Comparison of ENCODE assay signal across 8 mouse cellular contexts in the genomic region with DNA sequence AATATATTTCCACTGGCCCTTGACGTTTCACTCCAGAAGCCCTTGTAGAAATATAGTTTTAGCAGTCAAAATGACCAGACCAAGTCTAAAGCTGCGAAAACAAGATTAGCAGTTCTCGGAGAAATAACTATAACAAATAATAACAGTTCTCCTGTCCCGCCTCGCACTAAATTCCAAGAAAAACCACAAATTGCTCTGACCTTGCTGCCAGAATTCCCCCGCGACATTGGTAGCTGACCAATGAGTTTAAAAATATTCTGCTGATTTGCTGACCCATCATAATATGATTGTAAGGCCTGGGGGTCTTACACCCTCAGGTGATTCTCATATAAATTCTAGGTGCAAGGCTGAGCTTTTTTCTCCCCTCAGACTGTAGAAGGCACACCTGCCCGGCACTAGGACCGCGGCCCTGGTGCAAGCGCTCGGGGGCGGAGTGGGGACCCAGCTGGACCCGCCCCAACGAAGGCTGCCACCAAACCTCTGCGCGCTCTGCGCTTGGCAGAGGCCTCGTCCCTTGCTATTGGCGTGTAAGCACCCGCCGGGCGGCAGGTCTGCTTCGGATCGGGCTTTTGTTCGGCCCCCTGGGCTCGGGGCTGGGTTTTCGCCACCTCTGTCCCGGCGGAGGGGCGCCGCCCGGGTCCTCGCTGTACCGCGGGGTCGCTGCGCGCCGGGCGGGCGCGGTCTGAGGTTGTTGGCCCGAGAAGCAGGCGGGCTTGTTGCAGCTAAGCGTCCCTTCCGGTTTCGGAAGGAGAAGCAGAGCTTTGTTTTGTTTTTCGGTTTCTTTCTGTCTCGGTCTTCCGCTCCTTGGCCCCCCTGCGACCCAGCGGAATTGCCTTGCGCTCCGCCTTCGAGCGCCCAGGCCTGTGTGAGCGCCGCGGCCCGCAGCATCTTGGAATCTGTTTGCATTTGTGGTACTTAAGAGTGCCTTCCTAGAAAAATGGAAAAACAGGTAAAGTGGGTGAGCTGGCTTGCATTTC. TPM values are rescaled to one million over a fixed set of nuclear protein-coding genes. Genes with fewer than 3 reads are reported as not detected.
DNase-seq lines count a peak whose midpoint lies in the region; ATAC-seq and TF ChIP-seq lines count a peak whose summit lies in the region.

A gene (plus strand): TSS at position 459 of the 977 bp plus-strand sequence.

- no peaks in the 10 kb centered on the region for H3K27me3 ChIP-seq in forebrain, embryonic 15.5 days
- no peaks in the 10 kb centered on the region for H3K27me3 ChIP-seq in lung, embryonic 14.5 days (ENCODE audit: insufficient read depth, low read length)
- no peaks in the 10 kb centered on the region for H3K27me3 ChIP-seq in thymus, adult 2 months (ENCODE audit: control insufficient read depth, insufficient read depth, low read length)

- peak within 1 kb of the TSS; percentile 87 for H3K4me3 ChIP-seq in forebrain, embryonic 15.5 days
- H3K4me3 ChIP-seq in layer of hippocampus, adult 2 months: peak within 1 kb of the TSS; percentile 99
- H3K4me3 ChIP-seq in lung, embryonic 14.5 days (ENCODE audit: low read depth, low read length): peak within 1 kb of the TSS; percentile 75
- peak within 1 kb of the TSS; percentile 85 for H3K4me3 ChIP-seq in olfactory bulb, adult 2 months (ENCODE audit: insufficient read depth, low read depth, low read length)
- H3K4me3 ChIP-seq in thymus, adult 2 months (ENCODE audit: control insufficient read depth, insufficient read depth, low read length): peak within 1 kb of the TSS; percentile 93

- peak; percentile 88 for DNase-seq in ES-CJ7 (ENCODE audit: low read depth, low spot score)
- peak; percentile 88 for DNase-seq in cerebellum, adult 11 months
- DNase-seq in heart, postnatal 36 days: peak; percentile 89 to 95
- DNase-seq in layer of hippocampus, adult 2 months (ENCODE audit: low spot score in 2 of 2): peak; percentile 86 to 89
- peak; percentile 94 for DNase-seq in lung, embryonic 14.5 days
- DNase-seq in thymus, adult 2 months: peak; percentile 86

- no peak; the same call in 1 of the 2 replicates for TF ChIP-seq CTCF in layer of hippocampus, adult 2 months (conservative IDR thresholded peaks at IDR 0.05)
- no peak for TF ChIP-seq CTCF in lung, embryonic 14.5 days (IDR thresholded peaks at IDR 0.05; ENCODE audit: low read depth)
- TF ChIP-seq CTCF in olfactory bulb, adult 2 months (IDR thresholded peaks at IDR 0.05; ENCODE audit: insufficient read depth, low read depth, low read length): no peak
- TF ChIP-seq CTCF in thymus, adult 2 months (IDR thresholded peaks at IDR 0.05; ENCODE audit: borderline replicate concordance, control insufficient read depth, extremely low read depth, insufficient read depth, low read length, poor library complexity): peak; percentile 42; the same call in 1 of the 2 replicates

- intact Hi-C loops in heart, postnatal 36 days (cut with DNase I): loop anchor here (1.0 to 5.0 kb wide), 2 partner anchors 121 to 167 kb away; a partner anchor contains a TSS

- ATAC-seq in forebrain, embryonic 15.5 days (replicated peaks): peak; percentile 100
- ATAC-seq in lung, embryonic 14.5 days (ENCODE audit: insufficient read depth): peak; percentile 100

- peak; percentile 89 for TF ChIP-seq POLR2A in olfactory bulb, adult 2 months (IDR thresholded peaks at IDR 0.05; ENCODE audit: insufficient read depth, low read depth, low read length)
- peak; percentile 81 for TF ChIP-seq POLR2A in thymus, adult 2 months (IDR thresholded peaks at IDR 0.05; ENCODE audit: control insufficient read depth, extremely low read depth, insufficient read depth, low read length, poor library complexity)

- peak within 1 kb of the TSS; percentile 98 for H3K27ac ChIP-seq in forebrain, embryonic 15.5 days (replicated peaks)
- peak within 1 kb of the TSS; percentile 98 for H3K27ac ChIP-seq in layer of hippocampus, adult 2 months
- peak within 1 kb of the TSS; percentile 100 for H3K27ac ChIP-seq in lung, embryonic 14.5 days (ENCODE audit: low read depth)
- peak within 1 kb of the TSS; percentile 92 for H3K27ac ChIP-seq in olfactory bulb, adult 2 months (ENCODE audit: insufficient read depth, low read depth, low read length)
- H3K27ac ChIP-seq in thymus, adult 2 months (ENCODE audit: control insufficient read depth, insufficient read depth, low read length): peak within 1 kb of the TSS; percentile 92

- peak within 1 kb of the TSS; percentile 98 for H3K9ac ChIP-seq in forebrain, embryonic 15.5 days (replicated peaks)
- H3K9ac ChIP-seq in lung, embryonic 14.5 days: peak within 1 kb of the TSS; percentile 85

- H3K4me1 ChIP-seq in forebrain, embryonic 15.5 days: peaks cover 20% of the 10 kb centered on the region
- peaks cover 4% of the 10 kb centered on the region; the same call in 1 of the 2 replicates for H3K4me1 ChIP-seq in lung, embryonic 14.5 days (ENCODE audit: insufficient read depth)
- H3K4me1 ChIP-seq in olfactory bulb, adult 2 months (ENCODE audit: control insufficient read depth, insufficient read depth, low read length): 0 out of 2 replicates have a peak, but pooled peaks cover 2% of the 10 kb centered on the region
- H3K4me1 ChIP-seq in thymus, adult 2 months (replicated peaks; ENCODE audit: control insufficient read depth, insufficient read depth, low read length): no peaks in the 10 kb centered on the region

- WGBS in forebrain, embryonic 15.5 days: 4% methylated on average over 61 of the region's 61 CpGs
- 4% methylated on average over 61 of the region's 61 CpGs for WGBS in lung, embryonic 14.5 days
- WGBS in olfactory bulb, adult 2 months: 1% methylated on average over 61 of the region's 61 CpGs
- 7% methylated on average over 61 of the region's 61 CpGs for WGBS in thymus, adult 2 months

- H3K4me2 ChIP-seq in forebrain, embryonic 15.5 days (replicated peaks): peak within 1 kb of the TSS; percentile 45
- peak within 1 kb of the TSS; percentile 70 for H3K4me2 ChIP-seq in lung, embryonic 14.5 days

- no peaks in the 10 kb centered on the region for H3K9me3 ChIP-seq in forebrain, embryonic 15.5 days
- H3K9me3 ChIP-seq in lung, embryonic 14.5 days (ENCODE audit: low read depth, low read length): no peaks in the 10 kb centered on the region

- H3K36me3 ChIP-seq in forebrain, embryonic 15.5 days: peaks cover 15% of the 10 kb centered on the region; the same call in 1 of the 2 replicates
- peaks cover 17% of the 10 kb centered on the region for H3K36me3 ChIP-seq in lung, embryonic 14.5 days (ENCODE audit: insufficient read depth)
- H3K36me3 ChIP-seq in thymus, adult 2 months (ENCODE audit: control insufficient read depth, insufficient read depth, low read length): peaks cover 9% of the 10 kb centered on the region

RNA-seq across cellular contexts. Expression of the gene that starts here (rescaled TPM):
- polyA plus RNA-seq in forebrain, embryonic 15.5 days (2015; fragmentation: Nextera tagmentation; extraction: Ambion mirVana): 39.8 and 40.8 TPM in 2 replicates
- 10 to 100 TPM; 25.9 to 26.0 TPM for total RNA-seq in heart, postnatal 36 days (2021)
- 10 to 100 TPM; 19.2 to 21.2 TPM for total RNA-seq in layer of hippocampus, adult 2 months (2021)
- polyA plus RNA-seq in lung, embryonic 14.5 days (2014; fragmentation: Nextera tagmentation; extraction: Ambion mirVana): 48.0 and 50.5 TPM in 2 replicates
- polyA plus RNA-seq in olfactory bulb, adult 2 months (2012; ENCODE audit: insufficient read depth, insufficient read length, low replicate concordance, missing spikeins): not detected in 2 replicates
- polyA plus RNA-seq in thymus, adult 2 months (2012; rRNA removed): 14.3 and 18.5 TPM in 2 replicates

Comparison
In these comparisons a context has a peak if more than half of its experiments do, and no peak if none do; other contexts are left out.
1. Peak in every context shown above with its lines: DNase-seq, ATAC-seq, H3K4me3 ChIP-seq and H3K27ac ChIP-seq.
2. RNA of the gene that starts here (polyA plus RNA-seq): 48.0 to 50.5 TPM in lung, embryonic 14.5 days, 39.8 to 40.8 TPM in forebrain, embryonic 15.5 days and 14.3 to 18.5 TPM in thymus, adult 2 months; not detected in olfactory bulb, adult 2 months; every median in the first group is over 10 times any median in the second.